Mouse (Mus musculus) lung, postnatal 4 days (tissue): ENCODE measurements at regions not wholly inside any gene's neighbourhood (a gene's known extent, or its start where the extent isn't known, plus 50 kb on each side); places are given as distances from the start of the nearest gene placed in this dataset.

Experiments used
- DNase-seq, 2 experiments: peaks; one replicate each; pipeline ENCODE4 v3.0.0; 2021

DNA sequence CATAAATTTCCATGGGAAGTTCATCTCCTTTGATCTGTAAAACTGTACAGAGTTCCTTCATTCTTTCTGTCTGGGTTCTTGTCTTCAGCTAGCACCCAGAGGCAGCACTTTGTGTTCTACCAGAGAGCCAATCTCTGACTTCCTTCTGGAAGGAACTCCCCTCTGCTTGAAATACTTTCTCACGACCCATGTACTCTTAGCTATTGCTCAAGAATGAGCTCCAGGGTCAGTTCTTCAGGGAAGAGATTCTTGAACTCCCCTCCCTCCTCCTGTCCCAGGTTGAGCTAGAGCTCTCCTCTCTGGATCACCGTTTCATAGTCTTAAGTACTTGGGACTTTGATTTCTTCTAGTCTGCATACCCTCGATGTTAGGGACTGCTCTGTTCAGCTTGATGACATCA lies 311.8 kb downstream of the Foxo1 start:
- DNase-seq, result no peak

DNA sequence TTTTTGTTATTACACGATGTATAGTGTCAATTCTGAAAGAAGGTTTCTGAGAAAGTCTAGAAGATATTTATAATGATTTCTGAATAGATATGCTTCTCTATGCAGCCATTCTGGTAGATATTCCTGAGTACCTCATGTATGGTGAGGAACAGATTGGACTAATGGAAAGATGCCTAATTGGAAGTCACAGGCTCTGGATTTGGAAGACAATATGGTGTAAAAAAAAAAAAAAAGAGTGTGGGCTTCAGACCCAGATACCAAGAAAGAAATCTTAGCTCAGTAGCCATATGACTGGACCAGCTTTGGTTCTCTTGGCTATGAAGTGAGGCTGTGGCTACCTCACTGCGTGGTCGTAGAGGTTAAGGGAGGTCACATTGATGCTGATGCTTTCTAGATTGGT lies 311.0 kb downstream of the Foxo1 start:
- DNase-seq, result no peak

DNA sequence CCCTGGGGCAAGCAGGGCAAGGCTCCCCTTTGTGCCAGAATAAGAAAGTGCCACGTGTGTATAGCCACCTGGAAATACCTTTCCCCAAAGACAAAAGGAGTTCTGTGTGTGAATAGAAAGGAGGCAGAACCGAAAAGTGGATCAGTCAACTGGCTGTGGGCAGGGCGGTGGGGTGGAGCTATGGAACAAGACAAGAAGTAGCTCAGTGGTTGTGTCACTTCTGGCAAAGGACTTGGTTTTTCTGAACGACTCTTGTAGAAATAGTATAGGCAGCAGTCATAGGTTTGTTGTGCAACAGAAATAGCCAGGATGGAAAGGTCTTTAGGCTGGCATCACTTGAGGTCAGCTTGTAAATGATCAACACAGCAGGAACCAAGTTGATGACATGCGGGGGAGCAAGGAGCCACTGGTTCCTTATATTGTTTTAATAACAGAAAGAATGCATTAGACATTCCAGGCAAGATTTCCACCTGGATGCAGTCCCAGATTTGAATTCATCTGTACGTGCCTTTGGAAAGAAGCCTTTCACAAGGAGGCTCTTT lies 308.6 kb downstream of the Foxo1 start:
- DNase-seq, result peak; percentile 17 to 32

DNA sequence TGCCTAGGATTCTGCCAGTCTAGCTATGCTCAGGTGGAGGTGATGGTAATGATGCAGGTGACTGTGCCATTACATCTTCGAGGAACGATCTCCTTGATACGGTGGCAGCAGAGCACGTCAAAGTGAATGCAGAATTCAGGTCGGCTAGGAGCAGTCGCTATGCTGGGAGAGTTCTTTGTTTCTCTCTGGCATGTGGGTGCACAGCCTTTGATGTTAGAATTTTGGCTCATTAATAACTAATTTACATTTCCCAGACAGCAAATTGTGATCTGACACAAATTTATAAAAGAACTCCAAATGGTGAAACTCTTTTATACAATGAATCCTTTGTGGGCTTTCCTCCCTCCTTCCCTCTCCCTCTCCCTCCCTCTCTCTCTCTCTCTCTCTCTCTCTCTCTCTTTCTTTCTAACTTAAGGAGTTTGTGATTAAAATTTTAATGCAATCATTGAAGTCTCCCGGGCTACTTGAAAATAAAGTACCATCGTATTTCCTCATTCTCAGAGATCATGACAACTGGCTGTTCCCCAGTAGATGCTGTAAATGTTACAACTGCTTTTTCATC lies 307.2 kb downstream of the Foxo1 start:
- DNase-seq, result no peak

DNA sequence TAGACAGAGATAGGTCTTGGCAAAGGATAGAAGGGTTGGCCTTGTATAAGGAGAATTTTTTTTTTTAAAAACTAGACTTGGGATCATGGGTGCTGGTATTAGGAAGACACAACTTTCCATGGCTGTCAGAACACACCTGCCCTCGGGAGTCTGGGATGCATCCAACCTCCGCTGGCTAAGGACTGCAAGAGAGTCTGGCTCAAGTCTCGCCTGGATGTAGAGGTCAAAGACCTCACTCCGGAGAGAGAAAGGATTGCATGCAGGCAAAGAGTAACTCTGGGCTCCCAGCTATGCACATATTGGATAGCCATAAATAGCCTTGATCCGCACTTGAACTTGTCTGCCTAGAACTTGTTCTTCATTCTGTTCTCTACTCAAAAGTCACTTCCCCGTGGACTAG lies 306.2 kb downstream of the Foxo1 start:
- DNase-seq, result no peak

DNA sequence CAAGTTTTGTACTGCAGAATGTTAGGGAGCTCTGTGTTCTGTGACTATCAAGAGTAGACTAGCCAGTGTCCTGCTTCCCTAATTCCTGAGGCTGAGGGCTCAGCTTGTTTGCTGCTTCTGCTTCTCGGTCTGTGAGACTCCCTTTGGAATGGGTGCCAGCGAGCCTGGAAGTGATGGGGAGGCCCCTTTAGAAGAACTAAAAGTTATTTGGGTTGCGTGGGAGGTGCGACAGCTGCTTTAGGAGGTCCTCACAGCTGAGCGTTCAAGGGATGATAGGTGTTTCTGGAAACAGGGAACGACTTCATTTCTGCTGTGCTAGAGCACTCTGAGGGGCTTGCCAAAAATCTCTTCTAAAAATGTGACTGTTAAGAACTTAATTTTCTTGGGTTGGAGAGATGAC lies 305.7 kb downstream of the Foxo1 start:
- DNase-seq, result no peak

DNA sequence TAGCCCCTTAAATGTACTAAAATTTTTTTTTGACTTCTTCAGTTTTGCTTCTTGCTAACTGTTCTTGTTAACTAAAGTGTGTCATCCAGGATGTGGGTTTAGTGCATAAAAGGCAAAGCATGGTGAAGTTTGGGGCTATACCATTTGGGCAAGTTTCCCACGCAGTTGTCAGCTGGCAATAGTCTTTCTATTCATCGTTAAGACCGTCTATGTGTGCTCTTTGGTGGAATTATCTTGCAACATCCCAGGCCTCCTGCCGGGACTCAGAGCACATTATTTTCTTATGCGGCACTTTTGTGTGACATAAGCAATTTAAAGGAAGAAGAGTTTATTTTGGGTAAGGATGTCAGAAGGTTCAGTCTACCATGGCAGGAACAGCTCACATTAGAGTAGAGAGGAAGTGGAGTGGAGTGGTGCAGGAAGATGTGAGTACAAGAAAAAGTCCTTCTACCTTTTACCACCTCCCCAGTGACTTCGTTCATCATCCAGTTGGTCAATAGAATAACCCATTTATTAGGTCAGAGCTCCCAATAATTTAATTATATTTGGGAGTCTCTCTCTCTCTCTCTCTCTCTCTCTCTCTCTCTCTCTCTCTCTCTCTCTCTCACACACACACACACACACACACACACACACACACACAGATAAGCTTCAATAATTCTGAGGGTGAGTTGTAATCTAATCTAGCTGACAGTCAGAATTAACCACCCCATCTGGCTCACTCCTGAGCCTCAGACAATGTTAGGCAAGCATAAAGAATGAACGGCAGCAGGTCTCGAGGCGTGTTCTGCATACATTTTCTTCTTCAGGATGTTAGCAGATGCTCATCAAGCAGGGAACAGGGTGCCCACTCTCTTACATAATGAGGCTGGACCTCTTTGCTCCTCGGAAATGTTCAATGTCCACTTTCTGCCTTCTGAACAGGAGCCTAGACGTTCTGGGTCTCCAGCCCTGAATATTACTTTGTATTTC lies 304.7 kb downstream of the Foxo1 start:
- DNase-seq, result no peak

DNA sequence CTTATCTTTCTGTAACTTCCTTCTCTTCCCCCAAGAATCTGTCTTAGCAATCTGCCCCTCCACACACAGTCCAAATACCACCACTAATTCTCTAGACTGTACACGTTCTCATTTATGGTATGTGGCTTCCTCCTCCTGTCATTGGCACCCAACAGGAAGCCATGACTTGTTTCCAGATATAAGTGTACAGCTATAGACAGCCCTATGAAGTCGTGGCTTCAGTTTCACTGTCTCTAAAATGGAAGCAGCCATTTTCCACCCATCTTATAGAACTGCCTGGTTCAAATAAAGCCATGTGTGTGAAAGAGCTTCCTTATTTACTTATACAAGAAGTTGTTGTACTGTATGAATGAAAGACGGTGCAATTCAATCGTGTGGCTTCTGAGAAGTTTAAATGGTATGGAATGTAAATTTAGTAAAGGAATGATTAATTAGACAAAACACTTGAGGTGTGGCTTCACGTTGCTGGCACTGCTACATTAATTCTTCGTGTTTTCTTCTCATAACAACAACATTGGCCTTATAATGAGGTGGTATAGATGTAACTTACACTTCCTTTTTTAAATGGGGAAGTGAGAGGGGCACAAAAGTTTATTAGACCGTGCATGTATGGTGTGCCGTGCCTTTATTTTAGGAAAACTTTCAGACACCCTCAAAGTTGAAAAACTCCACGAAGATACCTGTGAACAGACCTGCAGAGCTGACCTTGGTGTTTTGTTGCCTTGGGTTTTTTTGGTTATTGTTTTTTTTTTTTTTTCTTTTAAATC lies 299.7 kb downstream of the Foxo1 start:
- DNase-seq, result no peak

DNA sequence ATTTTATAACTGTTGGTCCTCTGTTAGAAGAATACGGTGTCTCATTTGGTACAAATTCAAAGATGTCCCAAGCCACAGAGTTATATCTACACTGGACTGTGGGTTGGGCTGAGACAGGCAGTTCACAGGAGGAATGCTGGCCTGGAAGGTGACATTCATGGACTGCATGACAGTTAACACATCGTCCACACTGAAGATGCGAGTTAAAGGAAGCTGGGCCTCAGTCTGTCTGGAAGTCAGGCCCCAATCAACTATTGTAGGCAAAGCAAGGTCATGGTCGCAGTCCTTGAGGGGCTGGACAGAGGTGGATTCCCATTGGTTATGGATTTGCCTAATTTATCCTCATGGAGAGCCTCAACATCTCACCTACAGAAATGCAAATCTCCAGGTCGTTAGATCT lies 295.5 kb downstream of the Foxo1 start:
- DNase-seq, result no peak

DNA sequence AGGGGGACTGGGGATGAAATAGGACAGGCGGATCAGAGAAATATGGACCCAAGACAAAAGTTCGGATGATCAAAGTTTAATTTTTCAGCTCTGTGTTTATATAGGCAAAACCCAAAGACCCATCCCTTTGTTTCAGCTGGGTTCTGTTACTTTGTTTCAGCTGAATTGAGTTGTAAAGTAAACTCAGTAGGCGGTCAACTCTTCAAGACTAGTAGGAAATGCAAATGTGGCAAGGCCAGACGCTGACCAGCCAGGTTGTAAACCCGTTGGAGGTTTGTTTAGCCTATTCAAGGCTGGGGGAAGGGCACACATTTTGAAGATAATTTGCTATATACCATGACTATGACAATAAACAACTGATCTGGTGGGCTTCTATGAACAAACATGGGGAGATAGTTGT lies 294.7 kb downstream of the Foxo1 start:
- DNase-seq, result no peak

DNA sequence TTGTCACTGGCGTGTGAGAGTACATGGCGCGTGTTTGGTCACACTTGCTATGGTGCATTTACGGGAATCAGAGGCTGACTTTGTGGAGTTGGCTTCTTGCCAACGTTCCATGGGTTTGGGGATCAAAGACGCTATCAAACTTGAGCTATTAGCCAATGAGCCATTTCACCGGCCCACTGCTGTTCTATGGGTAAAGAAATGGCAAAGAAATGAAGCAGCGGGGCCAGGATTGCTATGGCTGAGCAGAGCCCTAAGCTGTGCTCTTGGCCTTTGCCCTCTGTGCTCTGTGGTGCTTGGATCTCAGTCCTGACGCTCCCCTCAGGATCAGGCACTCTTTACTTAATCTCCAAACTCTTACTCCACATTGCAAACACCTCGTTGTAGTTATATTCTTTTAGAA lies 291.3 kb downstream of the Foxo1 start:
- DNase-seq, result no peak

DNA sequence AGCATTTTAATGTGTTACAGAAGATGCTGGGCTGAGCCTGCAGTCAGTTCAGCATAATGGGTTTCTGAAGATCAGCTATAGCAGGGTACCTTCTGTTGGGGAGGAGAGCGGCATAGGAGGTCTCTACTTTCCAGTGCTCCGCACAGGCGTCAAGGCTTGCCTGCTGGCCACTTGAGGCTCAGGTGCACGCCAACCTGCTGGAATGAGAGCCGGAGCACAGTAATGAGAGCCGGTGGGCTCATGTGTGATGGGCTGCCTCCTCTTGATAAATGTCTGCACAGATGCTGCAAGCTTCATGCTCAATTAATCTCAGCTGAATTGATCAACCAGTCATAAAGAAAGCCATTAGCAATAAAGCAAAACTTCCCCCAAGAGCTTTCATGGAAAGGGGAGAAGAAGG lies 290.6 kb downstream of the Foxo1 start:
- DNase-seq, result no peak

DNA sequence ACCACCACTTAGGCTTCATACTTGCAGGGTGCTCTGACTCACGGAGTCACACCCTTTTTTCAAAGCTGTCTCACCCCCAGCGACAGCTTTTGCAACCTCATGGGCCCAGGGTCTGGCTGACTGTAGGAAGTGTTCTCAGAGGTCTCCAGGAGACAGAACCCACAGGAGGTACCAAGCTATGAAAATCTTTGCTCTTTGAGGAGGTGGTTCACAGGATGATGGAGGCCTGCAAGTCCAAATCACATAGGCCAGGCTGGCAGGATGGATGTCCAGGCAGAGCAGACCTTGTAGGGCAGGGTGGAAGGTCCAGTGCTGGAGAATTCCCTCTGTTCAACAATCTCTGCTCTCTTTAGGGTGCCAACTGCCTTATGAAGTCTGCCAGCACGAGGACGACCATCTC lies 289.2 kb downstream of the Foxo1 start:
- no peak for DNase-seq

DNA sequence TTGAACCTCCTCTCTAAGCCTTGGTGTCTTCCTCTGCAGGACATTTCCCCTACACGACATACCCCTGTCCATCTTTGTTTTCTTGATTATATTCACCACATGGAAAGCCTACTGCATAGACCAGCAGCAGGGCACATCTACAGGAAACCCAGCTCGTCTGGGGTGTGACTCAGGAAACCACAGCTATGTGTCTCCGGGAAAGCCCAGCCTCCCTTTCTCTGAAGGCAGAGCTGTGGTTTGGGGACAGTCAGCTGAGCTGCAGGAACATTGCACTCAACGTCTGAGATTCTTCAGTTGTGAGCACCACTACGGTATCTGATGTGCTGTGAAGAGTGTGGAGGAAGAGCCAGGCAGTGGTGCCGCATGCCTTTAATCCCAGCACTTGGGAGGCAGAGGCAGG lies 286.9 kb downstream of the Foxo1 start:
- DNase-seq, result peak; percentile 25 to 33

DNA sequence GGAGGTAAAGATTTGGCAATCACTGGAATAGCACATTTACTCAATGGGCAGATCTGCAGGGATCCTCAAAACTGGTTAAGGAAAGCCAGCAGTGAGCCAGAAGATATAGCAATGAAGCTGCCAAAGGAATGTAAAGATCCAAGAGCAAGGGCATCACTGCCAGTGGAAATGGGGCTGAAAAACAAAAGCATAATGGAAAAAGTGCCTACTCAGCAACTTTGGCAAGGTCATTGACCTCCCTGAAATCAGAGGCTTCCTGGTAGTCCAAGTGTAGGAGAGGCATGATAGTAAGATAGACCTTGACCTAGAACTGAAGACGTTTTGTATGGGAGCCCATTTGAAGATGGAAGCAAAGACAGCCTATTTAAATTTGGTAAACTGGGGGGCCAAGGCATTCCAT lies 286.4 kb downstream of the Foxo1 start:
- no peak for DNase-seq

DNA sequence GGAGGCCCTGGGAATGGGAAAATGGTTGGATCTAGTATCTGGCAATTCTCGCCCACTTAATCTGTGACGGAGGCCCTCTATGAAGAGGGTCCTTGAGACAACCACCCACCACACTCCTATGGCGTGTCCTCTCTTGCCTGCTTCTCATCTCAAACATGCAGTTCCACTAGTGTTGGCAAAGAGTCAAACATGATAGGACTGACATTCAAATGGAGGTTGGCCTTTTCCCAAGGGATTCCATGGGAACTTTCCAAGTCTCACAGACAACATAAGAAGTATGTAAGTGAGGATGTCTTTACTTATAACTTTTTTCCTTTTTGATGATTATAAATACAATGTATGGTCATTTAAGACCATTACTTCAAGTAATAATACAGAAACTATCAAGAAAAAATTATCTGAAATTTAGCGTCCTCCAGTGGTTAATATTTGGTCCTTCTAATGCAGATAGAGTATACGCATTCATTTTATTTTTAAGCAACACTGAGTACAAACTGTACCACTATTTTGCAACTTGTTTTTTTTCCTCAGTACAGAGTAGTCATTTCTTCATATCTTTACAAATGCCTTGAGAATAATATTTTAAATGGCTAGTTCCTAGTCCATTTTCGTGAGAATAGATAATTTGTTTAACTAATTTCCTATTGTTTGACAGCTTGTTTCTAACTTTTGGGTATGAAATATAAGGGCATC lies 280.2 kb downstream of the Foxo1 start:
- no peak for DNase-seq

DNA sequence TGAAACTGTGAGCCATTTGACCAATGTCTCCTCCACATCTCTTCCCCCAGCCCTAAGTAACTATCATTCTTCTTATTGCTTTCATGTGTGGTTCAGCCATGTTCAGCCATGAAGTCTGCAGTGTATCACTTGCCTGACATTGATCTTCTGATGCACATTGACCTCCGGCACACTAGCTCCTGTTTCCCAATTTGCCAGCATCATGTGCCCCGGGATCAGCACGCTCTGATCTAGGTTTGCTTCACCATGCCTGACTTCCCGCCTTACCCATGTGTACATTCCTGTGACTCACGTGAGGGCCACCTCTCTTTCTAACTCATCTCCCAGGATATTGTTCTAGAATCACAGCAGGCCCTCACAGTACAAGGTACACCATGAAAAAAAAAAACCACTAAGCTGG lies 277.9 kb downstream of the Foxo1 start:
- no peak for DNase-seq

DNA sequence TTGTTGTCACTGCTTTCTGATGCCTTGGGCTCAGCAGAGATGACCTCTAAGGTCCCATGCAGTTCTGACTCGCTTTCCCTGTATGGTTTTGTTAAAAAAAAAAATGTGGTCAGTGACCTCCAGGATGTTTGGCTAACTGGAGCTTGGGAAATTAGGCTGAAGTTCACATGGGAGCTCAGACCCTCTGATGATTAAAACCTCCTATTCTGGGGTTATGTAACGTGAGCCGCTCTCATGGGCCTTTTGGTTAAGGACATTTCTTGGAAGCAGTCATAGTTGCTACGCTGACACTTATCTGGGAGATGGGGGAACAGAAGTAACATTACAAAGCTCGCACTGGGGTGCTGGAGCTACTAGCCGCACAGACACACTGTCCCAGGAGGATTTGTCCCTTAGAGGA lies 274.9 kb downstream of the Foxo1 start:
- no peak for DNase-seq

DNA sequence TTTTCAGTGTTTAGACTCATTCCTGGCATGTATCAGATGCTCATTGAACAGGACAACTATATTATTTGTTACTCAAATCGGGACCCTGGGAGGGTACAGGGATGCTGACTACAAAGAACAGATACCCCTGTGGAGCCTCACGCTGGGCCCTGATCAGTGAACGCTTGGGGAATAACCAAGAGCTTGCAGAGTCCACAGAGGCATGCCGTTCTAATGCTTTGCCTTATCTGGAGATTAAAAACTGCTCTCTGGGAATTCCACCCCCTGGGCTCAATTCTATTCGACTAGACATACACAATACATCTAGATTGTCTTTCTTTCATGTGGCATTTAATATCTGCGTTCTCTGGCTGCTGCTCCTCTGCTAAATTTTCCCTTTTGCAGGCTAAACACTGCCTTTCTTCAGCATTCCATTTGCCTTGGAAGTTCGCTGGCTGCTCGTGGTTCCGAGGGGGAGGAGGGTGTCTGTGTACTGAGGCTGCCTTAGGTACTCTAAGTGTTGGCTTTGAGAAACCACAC lies 272.8 kb downstream of the Foxo1 start:
- no peak for DNase-seq

DNA sequence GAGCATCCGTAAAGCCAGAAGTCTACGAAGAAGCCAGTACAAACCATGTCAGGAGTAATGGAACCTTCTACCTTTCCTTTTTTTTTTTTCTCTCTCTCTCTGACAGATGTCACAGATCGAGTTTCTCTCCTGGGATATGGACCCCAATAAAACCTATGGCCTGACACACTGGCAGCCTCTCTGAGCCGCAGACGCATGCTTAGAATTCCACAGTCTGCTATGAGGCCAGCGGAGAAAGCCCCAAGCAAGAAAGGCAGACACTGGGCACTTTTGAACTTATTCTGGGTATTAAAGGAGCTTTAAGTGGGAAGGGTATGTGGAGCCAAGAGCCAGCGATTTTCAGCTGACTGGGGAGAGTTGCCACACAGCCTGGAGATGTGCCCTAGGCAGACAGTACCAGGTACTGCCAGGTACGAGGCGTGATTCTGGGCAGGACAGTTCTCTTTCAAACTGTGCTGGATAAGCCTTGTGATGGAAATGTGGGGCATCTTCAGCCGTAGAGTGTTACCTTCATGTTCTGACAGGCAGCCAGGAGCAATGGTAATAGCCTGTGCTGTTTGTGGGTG lies 271.8 kb downstream of the Foxo1 start:
- no peak for DNase-seq

DNA sequence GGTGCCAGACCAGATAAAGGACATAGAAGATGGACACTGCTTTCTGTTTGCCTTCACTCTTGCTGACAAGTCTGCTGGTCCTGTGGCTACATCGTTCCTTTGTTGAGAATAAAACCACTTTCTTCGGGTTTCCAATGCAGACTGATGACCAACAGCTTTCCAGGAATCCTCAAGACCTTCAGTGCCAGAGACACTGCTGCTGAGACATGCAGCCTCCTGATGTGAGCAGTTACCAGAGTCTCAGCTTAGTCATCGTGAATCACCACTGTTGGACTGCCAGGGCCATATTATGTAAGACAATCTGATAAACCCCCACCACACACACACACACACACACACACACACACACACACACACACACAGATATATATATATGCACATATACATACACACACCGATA lies 270.2 kb downstream of the Foxo1 start:
- no peak for DNase-seq

DNA sequence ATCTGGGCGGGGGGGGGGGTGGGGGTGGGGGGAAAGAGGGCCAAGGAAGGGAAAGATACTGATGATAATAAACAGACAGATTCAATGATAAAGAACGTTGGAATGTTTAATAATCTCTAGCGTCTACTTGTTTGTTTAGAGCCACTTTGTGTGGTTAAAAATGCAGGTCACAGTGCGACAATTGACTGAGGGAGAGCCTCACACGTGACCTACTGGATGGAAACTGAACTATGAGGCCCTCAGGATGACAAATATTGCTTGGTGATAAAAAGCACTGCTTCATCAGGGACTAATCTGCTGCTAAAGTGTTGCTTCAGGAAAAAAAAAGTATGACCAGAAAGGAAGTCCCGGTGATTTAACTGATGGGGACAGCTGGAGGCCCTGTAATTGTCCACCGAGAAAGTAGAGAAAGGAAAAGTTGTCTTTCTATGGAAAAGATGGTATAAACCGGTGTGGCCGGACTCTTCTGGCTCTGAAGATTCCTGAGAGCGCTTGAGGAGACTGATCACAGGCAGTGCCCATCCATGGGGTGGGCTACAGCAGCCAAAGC lies 269.3 kb downstream of the Foxo1 start:
- no peak for DNase-seq
